ENCODE assay signal across 8 mouse cellular contexts in genomic region chr2:69790722-69791121, GRCm38 (mm10). TPM values are rescaled to one million over a fixed set of nuclear protein-coding genes. Genes with fewer than 3 reads are reported as not detected.
DNase-seq lines count a peak whose midpoint lies in the region; ATAC-seq and TF ChIP-seq lines count a peak whose summit lies in the region.

No protein-coding gene starts in this region.

- WGBS in kidney, embryonic 15.5 days = 70% methylated on average over 4 of the region's 4 CpGs
- WGBS in embryonic facial prominence, embryonic 13.5 days = 66% methylated on average over 4 of the region's 4 CpGs
- WGBS in hindbrain, postnatal 0 days = 76% methylated on average over 4 of the region's 4 CpGs
- WGBS in midbrain, embryonic 16.5 days = 75% methylated on average over 4 of the region's 4 CpGs

- H3K9me3 ChIP-seq in kidney, embryonic 15.5 days (replicated peaks) = no peaks in the 10 kb centered on the region
- no peaks in the 10 kb centered on the region for H3K9me3 ChIP-seq in embryonic facial prominence, embryonic 13.5 days
- no peaks in the 10 kb centered on the region for H3K9me3 ChIP-seq in hindbrain, postnatal 0 days (ENCODE audit: low read length)
- H3K9me3 ChIP-seq in midbrain, embryonic 16.5 days (replicated peaks; ENCODE audit: control insufficient read depth, low read length, poor library complexity, severe bottlenecking) = no peaks in the 10 kb centered on the region

- no peak for TF ChIP-seq CTCF in hindbrain, postnatal 0 days (IDR thresholded peaks at IDR 0.05; ENCODE audit: low read depth)

- DNase-seq in kidney, adult 11 months = no peak
- no peak for DNase-seq in hindbrain, postnatal 0 days (ENCODE audit: low spot score)
- no peak for DNase-seq in thymus, postnatal 10 days (ENCODE audit: low spot score in 2 of 2)
- no peak for DNase-seq in layer of hippocampus, postnatal 14 days (ENCODE audit: low spot score in 2 of 2)

- no peak overlapping the region for H3K9ac ChIP-seq in kidney, embryonic 15.5 days
- no peak overlapping the region for H3K9ac ChIP-seq in embryonic facial prominence, embryonic 13.5 days
- no peak overlapping the region for H3K9ac ChIP-seq in hindbrain, postnatal 0 days (replicated peaks; ENCODE audit: low read length)
- H3K9ac ChIP-seq in midbrain, embryonic 16.5 days (ENCODE audit: low read depth, low read length) = no peak overlapping the region

- no peak for ATAC-seq in kidney, embryonic 15.5 days (replicated peaks; ENCODE audit: low FRiP score)
- no peak for ATAC-seq in embryonic facial prominence, embryonic 13.5 days (ENCODE audit: insufficient number of reproducible peaks, insufficient read depth, low FRiP score, low TSS enrichment, low read depth)
- ATAC-seq in hindbrain, postnatal 0 days = no peak
- no peak for ATAC-seq in midbrain, embryonic 16.5 days
- ATAC-seq in megakaryocyte progenitor cell, adult 5-6 weeks (replicated peaks; ENCODE audit: poor library complexity) = no peak

- peak overlapping the region; percentile 85 for H3K4me2 ChIP-seq in kidney, embryonic 15.5 days
- peak overlapping the region; percentile 71 for H3K4me2 ChIP-seq in embryonic facial prominence, embryonic 13.5 days
- peak overlapping the region; percentile 80 for H3K4me2 ChIP-seq in hindbrain, postnatal 0 days (ENCODE audit: low read depth, low read length)
- H3K4me2 ChIP-seq in midbrain, embryonic 16.5 days (ENCODE audit: low read length) = peak overlapping the region; percentile 90

- peak overlapping the region; percentile 88; the same call in 1 of the 2 replicates for H3K27ac ChIP-seq in kidney, embryonic 15.5 days
- no peak overlapping the region for H3K27ac ChIP-seq in embryonic facial prominence, embryonic 13.5 days
- H3K27ac ChIP-seq in hindbrain, postnatal 0 days = no peak overlapping the region
- no peak overlapping the region for H3K27ac ChIP-seq in midbrain, embryonic 16.5 days (ENCODE audit: low read length)

- H3K4me3 ChIP-seq in kidney, embryonic 15.5 days (replicated peaks) = peak overlapping the region; percentile 67; the same call in 1 of the 2 replicates
- peak overlapping the region; percentile 77 for H3K4me3 ChIP-seq in embryonic facial prominence, embryonic 13.5 days
- peak overlapping the region; percentile 72; the same call in 1 of the 2 replicates for H3K4me3 ChIP-seq in hindbrain, postnatal 0 days (ENCODE audit: low read length)
- no peak overlapping the region for H3K4me3 ChIP-seq in midbrain, embryonic 16.5 days (ENCODE audit: low read depth, low read length)

- no peaks in the 10 kb centered on the region for H3K27me3 ChIP-seq in kidney, embryonic 15.5 days
- H3K27me3 ChIP-seq in embryonic facial prominence, embryonic 13.5 days = no peaks in the 10 kb centered on the region
- H3K27me3 ChIP-seq in hindbrain, postnatal 0 days (ENCODE audit: insufficient read depth, low read length) = no peaks in the 10 kb centered on the region
- H3K27me3 ChIP-seq in midbrain, embryonic 16.5 days (ENCODE audit: control insufficient read depth, insufficient read depth, low read depth, low read length) = no peaks in the 10 kb centered on the region

- H3K4me1 ChIP-seq in kidney, embryonic 15.5 days = peaks cover 6% of the 10 kb centered on the region
- peaks cover 9% of the 10 kb centered on the region; the same call in 1 of the 2 replicates for H3K4me1 ChIP-seq in embryonic facial prominence, embryonic 13.5 days
- H3K4me1 ChIP-seq in hindbrain, postnatal 0 days (ENCODE audit: insufficient read depth, low read length) = peaks cover 4% of the 10 kb centered on the region; the same call in 1 of the 2 replicates
- peaks cover 14% of the 10 kb centered on the region for H3K4me1 ChIP-seq in midbrain, embryonic 16.5 days (ENCODE audit: control insufficient read depth, insufficient read depth, low read length)

- peaks cover 31% of the 10 kb centered on the region for H3K36me3 ChIP-seq in kidney, embryonic 15.5 days
- H3K36me3 ChIP-seq in embryonic facial prominence, embryonic 13.5 days = peaks cover 32% of the 10 kb centered on the region
- H3K36me3 ChIP-seq in hindbrain, postnatal 0 days (ENCODE audit: insufficient read depth, low read length) = peaks cover 12% of the 10 kb centered on the region; the same call in 1 of the 2 replicates
- peaks cover 13% of the 10 kb centered on the region for H3K36me3 ChIP-seq in midbrain, embryonic 16.5 days (ENCODE audit: control insufficient read depth, insufficient read depth, low read length)

RNA-seq across cellular contexts. Expression of gene Phospho2, which starts 1.3 kb away (rescaled TPM):
- polyA plus RNA-seq in kidney, embryonic 15.5 days (2015; fragmentation: Nextera tagmentation; extraction: Ambion mirVana) = 22.6 and 26.4 TPM in 2 replicates
- 25.4 and 25.6 TPM in 2 replicates for polyA plus RNA-seq in embryonic facial prominence, embryonic 13.5 days (2015; fragmentation: Nextera tagmentation; extraction: Ambion mirVana)
- total RNA-seq in hindbrain, postnatal 0 days (2014; rRNA removed) = 14.3 and 19.8 TPM in 2 replicates
- 27.6 and 29.7 TPM in 2 replicates for polyA plus RNA-seq in hindbrain, postnatal 0 days (2015; fragmentation: Nextera tagmentation; extraction: Ambion mirVana)
- 35.9 and 38.5 TPM in 2 replicates for polyA plus RNA-seq in midbrain, embryonic 16.5 days (2015; fragmentation: Nextera tagmentation; extraction: Ambion mirVana)
- total RNA-seq in megakaryocyte progenitor cell, adult 5-6 weeks (2015) = 24.5 and 25.3 TPM in 2 replicates
- total RNA-seq in megakaryocyte progenitor cell, adult 5-6 weeks (2017) = 21.9 and 25.0 TPM in 2 replicates
- total RNA-seq in layer of hippocampus, postnatal 14 days (2021) = 10 to 100 TPM; 19.0 to 21.7 TPM

RNA-seq across cellular contexts. Expression of gene Ccdc173, which starts 1.3 kb away (rescaled TPM):
- 2.4 and 2.6 TPM in 2 replicates for polyA plus RNA-seq in kidney, embryonic 15.5 days (2015; fragmentation: Nextera tagmentation; extraction: Ambion mirVana)
- 3.3 and 3.6 TPM in 2 replicates for polyA plus RNA-seq in embryonic facial prominence, embryonic 13.5 days (2015; fragmentation: Nextera tagmentation; extraction: Ambion mirVana)
- 0.10 TPM in 1 of 2 replicates, not detected in the other for total RNA-seq in hindbrain, postnatal 0 days (2014; rRNA removed)
- polyA plus RNA-seq in hindbrain, postnatal 0 days (2015; fragmentation: Nextera tagmentation; extraction: Ambion mirVana) = 1.7 and 1.9 TPM in 2 replicates
- polyA plus RNA-seq in midbrain, embryonic 16.5 days (2015; fragmentation: Nextera tagmentation; extraction: Ambion mirVana) = 2.6 and 3.0 TPM in 2 replicates
- total RNA-seq in megakaryocyte progenitor cell, adult 5-6 weeks (2015) = 1.8 and 2.5 TPM in 2 replicates
- 0.54 and 3.3 TPM in 2 replicates for total RNA-seq in megakaryocyte progenitor cell, adult 5-6 weeks (2017)
- 1 to 10 TPM; 2.7 to 2.8 TPM for total RNA-seq in layer of hippocampus, postnatal 14 days (2021)

RNA-seq across cellular contexts. Expression of gene Klhl23, which starts 31.0 kb away (rescaled TPM):
- polyA plus RNA-seq in kidney, embryonic 15.5 days (2015; fragmentation: Nextera tagmentation; extraction: Ambion mirVana) = 28.8 and 32.2 TPM in 2 replicates
- polyA plus RNA-seq in embryonic facial prominence, embryonic 13.5 days (2015; fragmentation: Nextera tagmentation; extraction: Ambion mirVana) = 27.3 and 31.4 TPM in 2 replicates
- total RNA-seq in hindbrain, postnatal 0 days (2014; rRNA removed) = 104 and 130 TPM in 2 replicates
- 71.8 and 83.3 TPM in 2 replicates for polyA plus RNA-seq in hindbrain, postnatal 0 days (2015; fragmentation: Nextera tagmentation; extraction: Ambion mirVana)
- 93.3 and 104 TPM in 2 replicates for polyA plus RNA-seq in midbrain, embryonic 16.5 days (2015; fragmentation: Nextera tagmentation; extraction: Ambion mirVana)
- total RNA-seq in megakaryocyte progenitor cell, adult 5-6 weeks (2015) = 15.1 and 18.7 TPM in 2 replicates
- total RNA-seq in megakaryocyte progenitor cell, adult 5-6 weeks (2017) = 28.6 and 30.4 TPM in 2 replicates
- 10 to 100 TPM; 60.8 to 63.5 TPM for total RNA-seq in layer of hippocampus, postnatal 14 days (2021)
